Mouse (Mus musculus) layer of hippocampus, postnatal 14 days (tissue): ENCODE measurements around the gene Gpr155. TPM values are rescaled to one million over a fixed set of nuclear protein-coding genes. Genes with fewer than 3 reads are reported as not detected.

ENCODE experiments used
- DNase-seq, 2 experiments: peaks; one replicate each; pipeline ENCODE4 v3.0.0; 2021 to 2022; ENCODE audit warnings: low spot score in 2 of 2, mixed read lengths in 1 of 2
- long read RNA-seq, 2 experiments: library from polyadenylated mRNA; stranded (forward); transcript quantifications; one replicate each; pipeline ENCODE4 v2.0.0; 2021
- total RNA-seq, 2 experiments: library from RNA; stranded (reverse); gene quantifications; 2 replicates each; pipeline ENCODE4 v1.2.3; 2021

The Gpr155 gene
- 10 to 100 TPM; 51.4 to 55.3 TPM for total RNA-seq
- long read RNA-seq, experiment 1, full-length matches to known transcripts = 15 of 42 reads
- long read RNA-seq, experiment 1, partial matches to known transcripts = 3 of 42 reads
- long read RNA-seq, experiment 1, other reads (novel, unspliced or antisense) = 24 of 42 reads
- long read RNA-seq, experiment 2, full-length matches to known transcripts = 21 of 89 reads
- long read RNA-seq, experiment 2, partial matches to known transcripts = 1 of 89 reads
- long read RNA-seq, experiment 2, other reads (novel, unspliced or antisense) = 67 of 89 reads

- DNase-seq = peak; percentile 98 to 99
Observed at GRCm38 (mm10) chr2:73386356-73387046, at the start of gene Gpr155. TSS of gene Gpr155 (minus strand) at chr2:73386572.

GRCm38 (mm10) chr2:73435847-73436246 lies 49.5 kb upstream of the Gpr155 start:
- DNase-seq = no peak

- no peak for DNase-seq
Observed at GRCm38 (mm10) chr2:73431959-73432396, 45.6 kb upstream of the Gpr155 start.

- DNase-seq = peak in 1 of 2 experiments; percentile 28
Observed at GRCm38 (mm10) chr2:73428803-73429468, 42.6 kb upstream of the Gpr155 start.

- DNase-seq = no peak
Observed at GRCm38 (mm10) chr2:73427293-73427692, 40.9 kb upstream of the Gpr155 start.

GRCm38 (mm10) chr2:73425822-73426221 lies 39.5 kb upstream of the Gpr155 start:
- no peak for DNase-seq

GRCm38 (mm10) chr2:73419730-73420129 lies 33.4 kb upstream of the Gpr155 start:
- DNase-seq = peak in 1 of 2 experiments; percentile 36

GRCm38 (mm10) chr2:73419285-73419684 lies 32.9 kb upstream of the Gpr155 start:
- DNase-seq = peak in 1 of 2 experiments; percentile 42

GRCm38 (mm10) chr2:73415892-73416291 lies 29.5 kb upstream of the Gpr155 start:
- DNase-seq = no peak

- no peak for DNase-seq
Observed at GRCm38 (mm10) chr2:73410076-73410475, 23.7 kb upstream of the Gpr155 start.

GRCm38 (mm10) chr2:73407662-73408061 lies 21.3 kb upstream of the Gpr155 start:
- no peak for DNase-seq

- no peak for DNase-seq
Observed at GRCm38 (mm10) chr2:73406336-73406915, 20.1 kb upstream of the Gpr155 start.

- no peak for DNase-seq
Observed at GRCm38 (mm10) chr2:73404980-73405379, 18.6 kb upstream of the Gpr155 start.

- DNase-seq = no peak
Observed at GRCm38 (mm10) chr2:73404442-73404841, 18.1 kb upstream of the Gpr155 start.

- no peak for DNase-seq
Observed at GRCm38 (mm10) chr2:73403385-73404013, 17.1 kb upstream of the Gpr155 start.

GRCm38 (mm10) chr2:73401689-73402088 lies 15.3 kb upstream of the Gpr155 start:
- no peak for DNase-seq

GRCm38 (mm10) chr2:73397476-73397875 lies 11.1 kb upstream of the Gpr155 start:
- DNase-seq = no peak

- no peak for DNase-seq
Observed at GRCm38 (mm10) chr2:73396828-73397325, 10.5 kb upstream of the Gpr155 start.

- no peak for DNase-seq
Observed at GRCm38 (mm10) chr2:73395516-73395915, 9.1 kb upstream of the Gpr155 start.

- DNase-seq = no peak
Observed at GRCm38 (mm10) chr2:73394476-73394875, 8.1 kb upstream of the Gpr155 start.

GRCm38 (mm10) chr2:73392772-73393171 lies 6.4 kb upstream of the Gpr155 start:
- no peak for DNase-seq
